Mouse (Mus musculus) midbrain, embryonic 14.5 days (tissue): ENCODE results near the gene Cdh1. TPM values are rescaled to one million over a fixed set of nuclear protein-coding genes. Genes with fewer than 3 reads are reported as not detected.
"Not testable (repeated sequence)": the region's sequence is repeated elsewhere in the genome, so short reads cannot be mapped to it uniquely, and the experiment has no call there.

Source experiments
- ATAC-seq: fragments of 200-750 bp; cut with Nextera tagmentation; 2 replicates; pipeline ENCODE4 v1.8.0; 2017; ENCODE audit warnings: moderate number of reproducible peaks, moderate library complexity; ENCODE audit not compliant: low FRiP score, low TSS enrichment
- DNase-seq: peaks from one replicate; pipeline ENCODE4 v3.0.0-alpha.2; 2015
- H3K27ac ChIP-seq: fragments of 300-500 bp; sonication (generic); replicated peaks from 2 replicates; pipeline ENCODE4 v1.5.1; 2014; ENCODE audit warnings: mild to moderate bottlenecking, low read depth, low read length, moderate library complexity
- H3K27me3 ChIP-seq: fragments of 300-500 bp; sonication (generic); 2 replicates; pipeline ENCODE4 v1.6.1; 2014; ENCODE audit warnings: low read length, control low read depth, mixed read lengths; ENCODE audit not compliant: control insufficient read depth, insufficient read depth
- H3K36me3 ChIP-seq: fragments of 300-500 bp; sonication (generic); 2 replicates; pipeline ENCODE4 v1.6.1; 2014; ENCODE audit warnings: low read length, control low read depth; ENCODE audit not compliant: control insufficient read depth, insufficient read depth
- H3K4me1 ChIP-seq: fragments of 300-500 bp; sonication (generic); 2 replicates; pipeline ENCODE4 v1.6.1; 2014; ENCODE audit warnings: mild to moderate bottlenecking, antibody characterized with exemption, low read length, control low read depth; ENCODE audit not compliant: control insufficient read depth, insufficient read depth
- H3K4me2 ChIP-seq: fragments of 300-500 bp; sonication (generic); 2 replicates; pipeline ENCODE4 v1.6.1; 2014; ENCODE audit warnings: mild to moderate bottlenecking, low read length, moderate library complexity
- H3K4me3 ChIP-seq: fragments of 300-500 bp; sonication (generic); replicated peaks from 2 replicates; pipeline ENCODE4 v1.5.1; 2014; ENCODE audit warnings: low read depth, low read length
- H3K9ac ChIP-seq: fragments of 300-500 bp; sonication (generic); replicated peaks from 2 replicates; pipeline ENCODE4 v1.6.1; 2014; ENCODE audit warnings: mild to moderate bottlenecking, low read length, moderate library complexity
- H3K9me3 ChIP-seq: fragments of 300-500 bp; sonication (generic); 2 replicates; pipeline ENCODE4 v1.6.1; 2016; ENCODE audit warnings: low read length, control low read depth, mixed read lengths; ENCODE audit not compliant: control insufficient read depth
- WGBS: fragments of 180-500 bp; shearing (Covaris S2); extraction: QIAGEN DNeasy Blood & Tissue Kit; methylation state at CpG from one replicate; pipeline ENCODE4 v1.1.7; 2014; 5-methylcytosine and 5-hydroxymethylcytosine counted together
- polyA plus RNA-seq: library from polyadenylated mRNA; unstranded; fragments of >200 nt; fragmentation: Nextera tagmentation; extraction: Ambion mirVana; gene quantifications from 2 replicates; pipeline ENCODE4 v1.2.1, GENCODE M21; 2014

Cdh1 gene
- polyA plus RNA-seq, 1 experiment from 2014 or later: 1.9 TPM

- WGBS: 84% methylated on average over 3 of the region's 3 CpGs
- no peak for ATAC-seq
Observed at GRCm38 (mm10) chr8:106585671-106586037, 17.5 kb upstream of the Cdh1 start.

GRCm38 (mm10) chr8:106586896-106587295, 16.3 kb upstream of the Cdh1 start:
- H3K36me3 ChIP-seq: no peaks in the 10 kb centered on the region
- no peak overlapping the region for H3K4me3 ChIP-seq
- H3K27me3 ChIP-seq: no peaks in the 10 kb centered on the region
- H3K27ac ChIP-seq: no peak overlapping the region
- no peaks in the 10 kb centered on the region for H3K4me1 ChIP-seq
- no peak overlapping the region for H3K9ac ChIP-seq
- no peak for ATAC-seq
- 80% methylated on average over 8 of the region's 8 CpGs for WGBS
- no peak overlapping the region for H3K4me2 ChIP-seq
- DNase-seq: no peak
- no peaks in the 10 kb centered on the region for H3K9me3 ChIP-seq

More at GRCm38 (mm10) chr8:106585671-106586037, 17.5 kb upstream of the Cdh1 start:
- Histone ChIP-seq H3K9ac (no peak overlapping the region), H3K9me3 (no peaks in the 10 kb centered on the region), H3K4me3 (no peak overlapping the region), H3K4me2 (no peak overlapping the region), H3K4me1 (no peaks in the 10 kb centered on the region), H3K27me3 (no peaks in the 10 kb centered on the region), H3K36me3 (no peaks in the 10 kb centered on the region), H3K27ac (no peak overlapping the region)
- no peak for DNase-seq

GRCm38 (mm10) chr8:106588443-106589431, 14.4 kb upstream of the Cdh1 start:
- Histone ChIP-seq H3K4me2 (no peak overlapping the region), H3K4me1 (no peaks in the 10 kb centered on the region), H3K27ac (no peak overlapping the region), H3K9me3 (no peaks in the 10 kb centered on the region), H3K9ac (no peak overlapping the region), H3K27me3 (no peaks in the 10 kb centered on the region), H3K4me3 (no peak overlapping the region), H3K36me3 (no peaks in the 10 kb centered on the region)
- ATAC-seq (no peak), DNase-seq (no peak)
- 74% methylated on average over 3 of the region's 3 CpGs for WGBS

- 72% methylated on average over 3 of the region's 3 CpGs for WGBS
Observed at GRCm38 (mm10) chr8:106592458-106592857, 10.7 kb upstream of the Cdh1 start.

GRCm38 (mm10) chr8:106595623-106596022, 7.5 kb upstream of the Cdh1 start:
- not testable (repeated sequence) for H3K4me1 ChIP-seq, H3K4me3 ChIP-seq, H3K9ac ChIP-seq, H3K27me3 ChIP-seq, H3K4me2 ChIP-seq, H3K36me3 ChIP-seq, H3K9me3 ChIP-seq, ATAC-seq, H3K27ac ChIP-seq, DNase-seq
- 97% methylated on average over 3 of the region's 3 CpGs for WGBS

More at GRCm38 (mm10) chr8:106592458-106592857, 10.7 kb upstream of the Cdh1 start:
- H3K27ac ChIP-seq: no peak overlapping the region
- no peaks in the 10 kb centered on the region for H3K9me3 ChIP-seq
- no peaks in the 10 kb centered on the region for H3K27me3 ChIP-seq
- DNase-seq: no peak
- H3K4me1 ChIP-seq: no peaks in the 10 kb centered on the region
- no peak for ATAC-seq
- H3K9ac ChIP-seq: no peak overlapping the region
- no peak overlapping the region for H3K4me2 ChIP-seq
- H3K36me3 ChIP-seq: no peaks in the 10 kb centered on the region
- no peak overlapping the region for H3K4me3 ChIP-seq

- ATAC-seq (no peak), DNase-seq (no peak)
- peaks cover 3% of the 10 kb centered on the region for H3K27me3 ChIP-seq
- no peaks in the 10 kb centered on the region for H3K36me3 ChIP-seq
- H3K4me3 ChIP-seq: no peak overlapping the region
- no peaks in the 10 kb centered on the region for H3K9me3 ChIP-seq
- no peak overlapping the region for H3K4me2 ChIP-seq
- H3K9ac ChIP-seq: no peak overlapping the region
- WGBS: 96% methylated on average over 5 of the region's 5 CpGs
- H3K27ac ChIP-seq: no peak overlapping the region
- H3K4me1 ChIP-seq: no peaks in the 10 kb centered on the region
Observed at GRCm38 (mm10) chr8:106597067-106597466, 6.1 kb upstream of the Cdh1 start.

GRCm38 (mm10) chr8:106599265-106599979, 3.7 kb upstream of the Cdh1 start:
- Histone ChIP-seq H3K9ac (no peak overlapping the region), H3K27me3 (peaks cover 27% of the 10 kb centered on the region), H3K36me3 (no peaks in the 10 kb centered on the region), H3K4me3 (no peak overlapping the region), H3K9me3 (no peaks in the 10 kb centered on the region), H3K4me2 (no peak overlapping the region), H3K27ac (no peak overlapping the region), H3K4me1 (peaks cover 15% of the 10 kb centered on the region)
- WGBS: 22% methylated on average over 7 of the region's 7 CpGs
- ATAC-seq (no peak), DNase-seq (peak; percentile 42)

GRCm38 (mm10) chr8:106603933-106604332, 782 bp downstream of the Cdh1 start:
- Histone ChIP-seq H3K4me3 (peak overlapping the region; percentile 44), H3K4me2 (peak overlapping the region; percentile 80), H3K9me3 (no peaks in the 10 kb centered on the region), H3K27ac (no peak overlapping the region), H3K36me3 (no peaks in the 10 kb centered on the region), H3K27me3 (peaks cover 39% of the 10 kb centered on the region), H3K4me1 (peaks cover 15% of the 10 kb centered on the region), H3K9ac (peak overlapping the region; percentile 9; the same call in 1 of the 2 replicates)
- ATAC-seq: no peak
- WGBS: under 1% methylated on average over 19 of the region's 19 CpGs
- DNase-seq: peak; percentile 12
